ENCODE assay signal across 9 mouse cellular contexts in the genomic region with DNA sequence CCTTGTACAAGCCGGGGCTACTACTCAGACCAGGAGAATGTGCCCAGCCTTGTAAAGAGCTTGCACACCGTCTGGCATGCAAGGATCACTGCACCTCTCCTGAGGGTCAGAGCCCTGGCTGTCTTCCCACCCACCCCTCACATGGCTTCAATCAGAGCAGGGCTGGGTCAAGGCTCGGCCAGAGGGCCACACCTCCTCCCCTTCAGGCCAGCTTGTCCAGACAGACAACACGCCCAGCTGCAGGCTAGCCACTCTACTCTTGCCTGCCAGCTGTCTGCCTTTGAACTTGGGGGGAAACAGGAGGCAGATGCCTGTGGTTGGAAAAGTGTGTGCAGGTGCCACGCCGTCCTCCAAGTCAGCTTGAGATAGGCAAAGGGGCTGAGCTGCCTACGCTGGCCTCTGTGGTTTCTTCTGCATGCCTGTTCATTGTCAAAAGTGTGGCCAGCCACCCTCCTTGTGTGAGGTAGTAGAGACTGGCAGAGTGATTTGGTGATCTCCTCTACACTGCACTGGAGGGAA. TPM values are rescaled to one million over a fixed set of nuclear protein-coding genes. Genes with fewer than 3 reads are reported as not detected.
DNase-seq lines count a peak whose midpoint lies in the region; ATAC-seq and TF ChIP-seq lines count a peak whose summit lies in the region.
"Had no signal": no experiment of that assay in that cellular context is flagged by ENCODE, and none has a peak within 500 bp of the region (broad histone marks: within the 10 kb centered on the region; RNA-seq: fewer than 3 reads in every experiment).

No protein-coding gene starts in this region.

- no peaks in the 10 kb centered on the region for H3K9me3 ChIP-seq in midbrain, embryonic 11.5 days (ENCODE audit: control insufficient read depth, low read length)
- no peaks in the 10 kb centered on the region for H3K9me3 ChIP-seq in midbrain, embryonic 14.5 days (ENCODE audit: control insufficient read depth, low read length)
- no peaks in the 10 kb centered on the region for H3K9me3 ChIP-seq in kidney, postnatal 0 days (replicated peaks; ENCODE audit: low read length)
- H3K9me3 ChIP-seq in stomach, embryonic 15.5 days = no peaks in the 10 kb centered on the region

- TF ChIP-seq CTCF in kidney, postnatal 0 days (IDR thresholded peaks at IDR 0.05; ENCODE audit: low read depth) = no peak

- peak; percentile 75 for DNase-seq in midbrain, embryonic 11.5 days (ENCODE audit: low spot score, missing footprints)
- DNase-seq in midbrain, embryonic 14.5 days = no peak
- peak; percentile 74 for DNase-seq in fibroblast of lung, adult 2 months (ENCODE audit: low read depth)
- peak; percentile 46 for DNase-seq in kidney, postnatal 0 days (ENCODE audit: low spot score)
- no peak for DNase-seq in spleen, adult 18-20 months
- no peak for DNase-seq in layer of hippocampus, postnatal 10 days (ENCODE audit: low spot score in 2 of 2)
- no peak for DNase-seq in spleen, postnatal 36 days (ENCODE audit: low spot score in 2 of 2)

- H3K36me3 ChIP-seq in midbrain, embryonic 11.5 days (ENCODE audit: control insufficient read depth, insufficient read depth, low read length) = no peaks in the 10 kb centered on the region
- H3K36me3 ChIP-seq in midbrain, embryonic 14.5 days (ENCODE audit: control insufficient read depth, insufficient read depth, low read length) = no peaks in the 10 kb centered on the region
- H3K36me3 ChIP-seq in kidney, postnatal 0 days (ENCODE audit: insufficient read depth, low read length) = no peaks in the 10 kb centered on the region
- H3K36me3 ChIP-seq in stomach, embryonic 15.5 days = no peaks in the 10 kb centered on the region

- ATAC-seq in midbrain, embryonic 11.5 days (ENCODE audit: low FRiP score) = no peak
- ATAC-seq in midbrain, embryonic 14.5 days (ENCODE audit: low FRiP score, low TSS enrichment) = no peak
- ATAC-seq in kidney, postnatal 0 days (replicated peaks; ENCODE audit: low FRiP score, low read depth) = peak; percentile 68
- peak; percentile 19; the same call in 1 of the 2 replicates for ATAC-seq in stomach, embryonic 15.5 days (ENCODE audit: insufficient read depth, low FRiP score, low read depth)

- H3K27me3 ChIP-seq in midbrain, embryonic 11.5 days (ENCODE audit: control insufficient read depth, insufficient read depth, low read length) = no peaks in the 10 kb centered on the region
- H3K27me3 ChIP-seq in midbrain, embryonic 14.5 days (ENCODE audit: control insufficient read depth, insufficient read depth, low read length) = no peaks in the 10 kb centered on the region
- H3K27me3 ChIP-seq in kidney, postnatal 0 days (ENCODE audit: insufficient read depth, low read length) = no peaks in the 10 kb centered on the region
- H3K27me3 ChIP-seq in stomach, embryonic 15.5 days (replicated peaks) = no peaks in the 10 kb centered on the region

- no peak overlapping the region for H3K4me3 ChIP-seq in midbrain, embryonic 11.5 days (ENCODE audit: low read depth, low read length)
- no peak overlapping the region for H3K4me3 ChIP-seq in midbrain, embryonic 14.5 days (replicated peaks; ENCODE audit: low read depth, low read length)
- H3K4me3 ChIP-seq in kidney, postnatal 0 days (replicated peaks; ENCODE audit: low read depth, low read length) = no peak overlapping the region
- H3K4me3 ChIP-seq in stomach, embryonic 15.5 days (replicated peaks) = no peak overlapping the region

- no peak overlapping the region for H3K27ac ChIP-seq in midbrain, embryonic 11.5 days (ENCODE audit: low read depth, low read length)
- no peak overlapping the region for H3K27ac ChIP-seq in midbrain, embryonic 14.5 days (replicated peaks; ENCODE audit: low read depth, low read length)
- H3K27ac ChIP-seq in kidney, postnatal 0 days = no peak overlapping the region
- no peak overlapping the region for H3K27ac ChIP-seq in stomach, embryonic 15.5 days

- H3K4me2 ChIP-seq in midbrain, embryonic 11.5 days = no peak overlapping the region
- no peak overlapping the region for H3K4me2 ChIP-seq in midbrain, embryonic 14.5 days (ENCODE audit: low read length)
- H3K4me2 ChIP-seq in kidney, postnatal 0 days (ENCODE audit: low read length) = no peak overlapping the region
- H3K4me2 ChIP-seq in stomach, embryonic 15.5 days = no peak overlapping the region

- H3K9ac ChIP-seq in midbrain, embryonic 11.5 days (ENCODE audit: low read length) = no peak overlapping the region
- H3K9ac ChIP-seq in midbrain, embryonic 14.5 days (replicated peaks; ENCODE audit: low read length) = no peak overlapping the region
- no peak overlapping the region for H3K9ac ChIP-seq in kidney, postnatal 0 days (ENCODE audit: low read depth, low read length)
- H3K9ac ChIP-seq in stomach, embryonic 15.5 days = no peak overlapping the region

- peaks cover 2% of the 10 kb centered on the region; the same call in 1 of the 2 replicates for H3K4me1 ChIP-seq in midbrain, embryonic 11.5 days (ENCODE audit: control insufficient read depth, insufficient read depth, low read length)
- H3K4me1 ChIP-seq in midbrain, embryonic 14.5 days (ENCODE audit: control insufficient read depth, insufficient read depth, low read length) = no peaks in the 10 kb centered on the region
- H3K4me1 ChIP-seq in kidney, postnatal 0 days (replicated peaks; ENCODE audit: insufficient read depth, low read length) = peaks cover 15% of the 10 kb centered on the region
- peaks cover 13% of the 10 kb centered on the region for H3K4me1 ChIP-seq in stomach, embryonic 15.5 days

- WGBS in midbrain, embryonic 11.5 days = 53% methylated on average over 7 of the region's 7 CpGs
- WGBS in midbrain, embryonic 14.5 days = 54% methylated on average over 7 of the region's 7 CpGs
- WGBS in kidney, postnatal 0 days = 28% methylated on average over 7 of the region's 7 CpGs
- 26% methylated on average over 7 of the region's 7 CpGs for WGBS in stomach, embryonic 15.5 days

RNA-seq across cellular contexts. Expression of a gene that starts 9.0 kb away (rescaled TPM):
- not detected in 2 replicates for polyA plus RNA-seq in midbrain, embryonic 11.5 days (2014; fragmentation: Nextera tagmentation; extraction: Ambion mirVana)
- polyA plus RNA-seq in midbrain, embryonic 14.5 days (2014; fragmentation: Nextera tagmentation; extraction: Ambion mirVana) = 0.17 TPM in 1 of 2 replicates, not detected in the other
- not detected in 2 replicates for polyA plus RNA-seq in kidney, postnatal 0 days (2015; fragmentation: Nextera tagmentation; extraction: Ambion mirVana)
- polyA plus RNA-seq in stomach, embryonic 15.5 days (2015; fragmentation: Nextera tagmentation; extraction: Ambion mirVana) = 0.10 TPM in 1 of 2 replicates, not detected in the other
- total RNA-seq in layer of hippocampus, postnatal 10 days (2021) = not detected
- total RNA-seq: left cerebral cortex, postnatal 10 days had no signal

Comparison
In these comparisons a context has a peak if more than half of its experiments do, and no peak if none do; other contexts are left out.
1. DNase-seq: peak in midbrain, embryonic 11.5 days (single experiment), fibroblast of lung, adult 2 months (single experiment) and kidney, postnatal 0 days (single experiment); none in midbrain, embryonic 14.5 days (single experiment), spleen, adult 18-20 months (0 of 2), layer of hippocampus, postnatal 10 days (0 of 2) and spleen, postnatal 36 days (0 of 2).
2. ATAC-seq: peak in kidney, postnatal 0 days (single experiment) and stomach, embryonic 15.5 days (single experiment); none in midbrain, embryonic 11.5 days (single experiment) and midbrain, embryonic 14.5 days (single experiment).